Mouse (Mus musculus): Measurements from ENCODE around the gene Tmem9b.

Gene Tmem9b

GRCm38 (mm10) chr7:109734806-109735205 is 17.9 kb downstream of the Tmem9b start:
- DNase-seq = no peak

GRCm38 (mm10) chr7:109731626-109732025 is 21.0 kb downstream of the Tmem9b start, which contains the start of gene Ascl3:
TSS of gene Ascl3 (minus strand) at chr7:109731726.
- no peak for DNase-seq

GRCm38 (mm10) chr7:109723697-109724096 is 29.0 kb downstream of the Tmem9b start, which contains the start of gene BC051019:
TSS of gene BC051019 (minus strand) at chr7:109723850.
- DNase-seq = no peak

- no peak for DNase-seq
Observed at GRCm38 (mm10) chr7:109723114-109723513, 29.6 kb downstream of the Tmem9b start.

GRCm38 (mm10) chr7:109722618-109723017 is 30.1 kb downstream of the Tmem9b start:
- peak; percentile 26 for DNase-seq

GRCm38 (mm10) chr7:109719286-109719685 is 33.4 kb downstream of the Tmem9b start:
- DNase-seq = peak; percentile 50

- DNase-seq = no peak
Observed at GRCm38 (mm10) chr7:109713434-109713982, 39.2 kb downstream of the Tmem9b start.

GRCm38 (mm10) chr7:109712198-109712597 is 40.5 kb downstream of the Tmem9b start:
- no peak for DNase-seq

- no peak for DNase-seq
Observed at GRCm38 (mm10) chr7:109710069-109710468, 42.6 kb downstream of the Tmem9b start.

GRCm38 (mm10) chr7:109708961-109709382 is 43.7 kb downstream of the Tmem9b start:
- DNase-seq = no peak

- DNase-seq = peak; percentile 69
Observed at GRCm38 (mm10) chr7:109707023-109707785, 45.5 kb downstream of the Tmem9b start.

- no peak for DNase-seq
Observed at GRCm38 (mm10) chr7:109704461-109704860, 48.2 kb downstream of the Tmem9b start.

- no peak for DNase-seq
Observed at GRCm38 (mm10) chr7:109704016-109704377, 48.7 kb downstream of the Tmem9b start.

- peak; percentile 97 for DNase-seq
Observed at GRCm38 (mm10) chr7:109703190-109704015, 49.3 kb downstream of the Tmem9b start, which contains the start of the genes St5 and Akip1. TSS of gene St5 (minus strand) at chr7:109703605. TSS of gene Akip1 (plus strand) at chr7:109703690.

- DNase-seq = no peak
Observed at GRCm38 (mm10) chr7:109702721-109703120, 50.0 kb downstream of the Tmem9b start.

- DNase-seq = peak; percentile 30
Observed at GRCm38 (mm10) chr7:109700213-109700612, 52.5 kb downstream of the Tmem9b start.

GRCm38 (mm10) chr7:109695339-109695726 is 57.3 kb downstream of the Tmem9b start:
- DNase-seq = no peak

GRCm38 (mm10) chr7:109694576-109695338 is 57.9 kb downstream of the Tmem9b start:
- DNase-seq = no peak

GRCm38 (mm10) chr7:109690961-109691360 is 61.7 kb downstream of the Tmem9b start:
- DNase-seq = no peak

GRCm38 (mm10) chr7:109690101-109690500 is 62.6 kb downstream of the Tmem9b start:
- DNase-seq = no peak

- no peak for DNase-seq
Observed at GRCm38 (mm10) chr7:109686585-109687128, 66.0 kb downstream of the Tmem9b start.
